Mouse (Mus musculus) hindbrain, embryonic 13.5 days (tissue): ENCODE data around the gene Itprid1. TPM values are rescaled to one million over a fixed set of nuclear protein-coding genes. Genes with fewer than 3 reads are reported as not detected.

Source experiments
- ATAC-seq: fragments of 200-750 bp; cut with Nextera tagmentation; 2 replicates; pipeline ENCODE4 v1.8.0; 2017; ENCODE audit warnings: moderate TSS enrichment; ENCODE audit not compliant: low FRiP score
- H3K27ac ChIP-seq: fragments of 300-500 bp; sonication (generic); 2 replicates; pipeline ENCODE4 v1.5.1; 2015; ENCODE audit warnings: inconsistent platforms, mild to moderate bottlenecking, moderate library complexity
- H3K27me3 ChIP-seq: fragments of 300-500 bp; sonication (generic); 2 replicates; pipeline ENCODE4 v1.6.1; 2015; ENCODE audit warnings: mild to moderate bottlenecking, inconsistent platforms
- H3K36me3 ChIP-seq: fragments of 300-500 bp; sonication (generic); 2 replicates; pipeline ENCODE4 v1.6.1; 2015; ENCODE audit warnings: mild to moderate bottlenecking, inconsistent platforms
- H3K4me1 ChIP-seq: fragments of 300-500 bp; sonication (generic); replicated peaks from 2 replicates; pipeline ENCODE4 v1.6.1; 2015; ENCODE audit warnings: inconsistent platforms
- H3K4me2 ChIP-seq: fragments of 300-500 bp; sonication (generic); 2 replicates; pipeline ENCODE4 v1.6.1; 2015; ENCODE audit warnings: inconsistent platforms, mild to moderate bottlenecking, moderate library complexity
- H3K4me3 ChIP-seq: fragments of 300-500 bp; sonication (generic); 2 replicates; pipeline ENCODE4 v1.5.1; 2015; ENCODE audit warnings: mild to moderate bottlenecking, inconsistent platforms
- H3K9ac ChIP-seq: fragments of 300-500 bp; sonication (generic); 2 replicates; pipeline ENCODE4 v1.6.1; 2015; ENCODE audit warnings: mild to moderate bottlenecking, inconsistent platforms
- H3K9me3 ChIP-seq: fragments of 300-500 bp; sonication (generic); 2 replicates; pipeline ENCODE4 v1.6.1; 2016; ENCODE audit warnings: inconsistent platforms
- WGBS: fragments of 180-500 bp; shearing (Covaris S2); methylation state at CpG from one replicate; pipeline ENCODE4 v1.1.7; 2015; 5-methylcytosine and 5-hydroxymethylcytosine counted together
- polyA plus RNA-seq: library from polyadenylated mRNA; unstranded; fragments of >200 nt; fragmentation: Nextera tagmentation; extraction: Ambion mirVana; gene quantifications from 2 replicates; pipeline ENCODE4 v1.2.1, GENCODE M21; 2015

The Itprid1 gene
- polyA plus RNA-seq, 1 experiment from 2014 or later = 0.05 TPM

DNA sequence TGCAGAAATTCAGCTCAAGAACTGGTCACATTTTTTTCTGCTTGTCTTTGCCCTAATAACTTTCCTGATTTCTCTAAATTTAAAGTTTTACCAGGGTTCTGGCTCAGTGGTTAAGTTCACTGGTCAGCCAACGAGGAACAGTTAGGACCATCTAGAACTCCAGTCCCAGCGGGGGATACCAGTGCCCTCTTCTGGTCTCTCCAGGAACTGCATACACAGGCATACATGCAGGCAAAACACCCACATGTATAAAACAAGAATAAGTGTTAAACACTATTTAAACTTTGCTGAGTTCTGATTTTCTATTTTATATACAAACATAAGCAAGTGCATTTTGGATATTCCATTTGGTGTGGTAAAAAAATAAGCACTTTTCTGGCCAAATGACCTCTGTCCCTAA is 188.8 kb downstream of the Itprid1 start:
- Histone ChIP-seq H3K27me3 (no peaks in the 10 kb centered on the region), H3K9ac (no peak overlapping the region), H3K9me3 (no peaks in the 10 kb centered on the region), H3K27ac (no peak overlapping the region), H3K36me3 (no peaks in the 10 kb centered on the region), H3K4me1 (peaks cover 4% of the 10 kb centered on the region; the same call in 1 of the 2 replicates), H3K4me2 (no peak overlapping the region), H3K4me3 (no peak overlapping the region)
- 63% methylated on average over 2 of the region's 2 CpGs for WGBS
- ATAC-seq = no peak

DNA sequence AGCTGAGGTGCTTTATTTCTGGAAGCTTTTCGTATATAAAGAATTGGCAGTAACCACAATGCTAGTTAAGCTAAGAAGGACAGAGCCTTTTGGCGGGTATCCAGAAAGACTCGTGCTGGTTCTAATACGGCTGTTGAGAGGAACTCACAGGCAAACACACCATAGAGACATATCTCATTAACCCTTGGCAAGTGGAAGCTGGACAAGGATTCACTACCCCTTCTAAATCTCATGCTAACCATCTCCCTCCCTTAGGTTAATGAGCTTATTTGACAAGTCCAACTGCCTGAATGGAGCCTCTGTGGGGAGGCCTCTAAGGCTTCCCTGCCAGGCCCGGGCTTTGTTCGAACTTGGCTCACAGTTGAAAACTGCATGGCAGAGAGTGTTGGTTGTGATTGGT is 190.6 kb downstream of the Itprid1 start:
- peaks cover 13% of the 10 kb centered on the region for H3K4me1 ChIP-seq
- WGBS = 73% methylated on average over 6 of the region's 6 CpGs
- H3K9ac ChIP-seq = no peak overlapping the region
- no peaks in the 10 kb centered on the region for H3K9me3 ChIP-seq
- peak; percentile 43 for ATAC-seq
- H3K27ac ChIP-seq = no peak overlapping the region
- no peaks in the 10 kb centered on the region for H3K27me3 ChIP-seq
- no peaks in the 10 kb centered on the region for H3K36me3 ChIP-seq
- no peak overlapping the region for H3K4me2 ChIP-seq
- H3K4me3 ChIP-seq = no peak overlapping the region

DNA sequence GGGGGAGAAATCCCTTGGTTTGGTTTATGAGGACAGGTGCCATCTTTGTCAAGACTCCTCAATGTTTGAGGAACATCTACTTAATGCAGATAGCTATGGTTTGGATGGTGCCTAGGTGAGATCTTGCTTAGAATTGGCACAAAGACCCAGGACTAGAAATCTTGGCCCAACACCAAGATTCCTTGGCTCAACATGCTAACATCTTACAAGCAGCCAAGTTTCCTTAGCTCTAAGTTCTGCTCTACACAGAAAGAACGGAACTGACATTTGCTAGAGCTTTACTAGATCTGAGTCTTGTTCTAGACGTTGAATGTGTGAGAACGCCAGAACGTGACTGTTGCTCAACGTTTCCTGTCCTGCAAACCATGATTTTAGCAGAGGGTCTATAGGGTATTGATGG is 191.3 kb downstream of the Itprid1 start:
- 90% methylated on average over 5 of the region's 5 CpGs for WGBS

More for the DNA sequence above, 191.3 kb downstream of the Itprid1 start:
- Histone ChIP-seq H3K4me1 (peaks cover 13% of the 10 kb centered on the region), H3K4me3 (no peak overlapping the region), H3K27me3 (no peaks in the 10 kb centered on the region), H3K9ac (no peak overlapping the region), H3K27ac (no peak overlapping the region), H3K36me3 (no peaks in the 10 kb centered on the region), H3K9me3 (no peaks in the 10 kb centered on the region), H3K4me2 (no peak overlapping the region)
- ATAC-seq = no peak

Other genes starting within 250 kb of the Itprid1 start
- gene Neurod6, start 155.6 kb upstream of the Itprid1 start, polyA plus RNA-seq = 62.6 and 80.1 TPM in 2 replicates
- gene Ppp1r17, start 180.6 kb downstream of the Itprid1 start, polyA plus RNA-seq = 11.1 and 16.6 TPM in 2 replicates